Mouse (Mus musculus): ENCODE results near the gene Tmem178.

Gene Tmem178

GRCm38 (mm10) chr17:80944530-80945198, at the start of gene Tmem178:
Gene Tmem178 (plus strand): TSS chr17:80944632.
- no peak for DNase-seq (ENCODE audit: low read depth)

GRCm38 (mm10) chr17:80896481-80896880, 48.0 kb upstream of the Tmem178 start:
- DNase-seq (ENCODE audit: low read depth) = no peak

DNA sequence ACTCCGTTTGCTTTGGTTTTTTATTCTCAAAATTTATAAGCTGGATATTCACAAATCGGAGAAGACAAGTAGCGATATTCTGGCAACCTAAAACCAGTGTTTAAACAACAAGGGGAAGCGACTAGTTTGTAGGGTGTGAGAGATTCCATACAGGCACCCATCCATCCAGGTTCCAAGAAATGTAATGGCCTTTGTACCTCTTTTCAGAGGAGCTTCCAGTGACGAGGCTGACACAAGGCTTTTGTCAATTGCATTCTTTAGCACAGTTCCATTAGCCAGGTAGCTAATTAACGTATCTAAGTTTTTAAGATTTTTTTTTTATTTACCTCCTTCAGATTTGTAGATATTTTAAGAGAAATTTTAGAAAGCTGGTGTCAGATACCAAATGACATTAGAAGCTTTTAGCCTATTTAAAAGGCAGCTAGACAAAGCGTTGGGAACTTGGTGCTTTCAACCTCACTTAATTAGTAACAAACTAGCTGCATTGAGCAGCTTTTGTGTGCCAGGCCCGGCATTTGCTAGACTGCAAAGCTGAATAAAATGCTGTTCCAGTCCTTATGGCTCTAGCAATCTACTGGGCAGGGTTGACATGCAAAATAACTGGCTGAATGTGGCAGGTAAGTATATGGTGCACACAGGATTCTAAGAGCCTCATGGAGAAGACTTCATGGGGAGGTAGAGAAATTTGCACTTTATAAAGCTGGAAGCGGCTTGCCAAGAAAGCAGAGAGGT, 46.6 kb upstream of the Tmem178 start:
- no peak for DNase-seq (ENCODE audit: low read depth)

DNA sequence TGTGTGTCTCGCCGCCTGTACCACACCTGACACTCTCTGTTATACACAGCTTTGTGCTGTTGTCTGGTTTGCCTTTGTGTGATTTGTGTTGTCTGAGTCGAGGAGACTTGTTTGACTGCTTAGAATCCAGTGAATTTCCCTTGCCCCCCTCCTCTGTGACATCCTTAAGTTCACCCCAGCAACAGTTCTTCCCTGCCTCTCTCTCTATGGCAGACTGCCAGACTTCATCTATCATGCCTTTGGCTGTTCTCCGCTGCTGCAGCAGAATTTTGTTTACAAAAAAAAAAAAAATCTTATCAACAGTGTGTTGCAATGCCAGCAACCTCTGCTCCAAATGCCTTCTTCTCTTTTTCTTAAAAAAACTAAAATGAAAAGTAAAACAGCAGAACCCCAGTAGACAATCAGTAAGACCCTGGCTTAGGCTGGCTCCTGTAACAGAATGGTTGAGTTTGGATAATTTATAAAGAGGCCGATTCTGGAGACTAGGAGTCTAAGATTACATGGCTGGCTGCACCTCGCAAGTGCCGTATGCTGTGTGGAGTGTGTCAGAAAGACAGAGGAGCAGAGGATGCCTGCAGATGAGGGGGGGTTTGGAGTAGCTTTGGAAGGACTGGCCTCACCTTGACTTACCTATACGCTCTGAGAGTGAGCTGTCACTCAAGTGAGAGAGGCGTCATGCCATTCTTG, 44.8 kb upstream of the Tmem178 start:
- no peak for DNase-seq (ENCODE audit: low read depth)

DNA sequence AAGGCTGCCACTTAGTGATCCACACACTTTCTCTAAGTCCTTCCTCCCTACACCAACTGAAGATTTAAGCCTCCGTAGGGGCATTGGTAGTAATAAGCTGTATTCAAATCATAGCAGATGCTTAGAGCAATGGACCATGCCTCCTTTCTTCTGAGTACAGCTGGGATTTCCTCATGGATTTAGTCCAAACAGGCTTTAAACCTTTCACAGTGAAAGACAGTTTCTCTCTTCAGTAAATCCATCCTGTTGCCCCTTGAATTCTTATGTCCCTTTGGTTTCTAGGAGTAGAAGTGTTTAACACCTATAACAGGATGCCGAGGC, 44.3 kb upstream of the Tmem178 start:
- no peak for DNase-seq (ENCODE audit: low read depth)

DNA sequence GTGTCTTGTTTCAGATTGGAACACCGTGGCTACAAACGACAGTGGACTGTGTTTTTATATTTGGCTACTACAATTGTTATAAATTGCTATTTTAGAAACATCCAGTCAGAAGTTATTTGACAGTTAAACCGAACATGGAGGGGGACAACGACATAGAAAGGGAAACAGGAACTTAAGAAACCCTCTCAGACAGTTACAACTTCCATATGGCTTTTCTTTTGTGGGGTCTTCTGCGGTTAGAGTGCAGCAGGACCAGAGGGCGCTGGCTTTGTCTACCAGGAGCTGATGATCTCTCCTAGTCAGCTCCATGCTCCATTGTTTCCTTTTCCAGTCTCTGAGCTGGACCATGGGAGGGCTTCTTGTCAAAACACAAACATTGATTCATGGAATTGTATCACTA, 42.5 kb upstream of the Tmem178 start:
- no peak for DNase-seq (ENCODE audit: low read depth)

DNA sequence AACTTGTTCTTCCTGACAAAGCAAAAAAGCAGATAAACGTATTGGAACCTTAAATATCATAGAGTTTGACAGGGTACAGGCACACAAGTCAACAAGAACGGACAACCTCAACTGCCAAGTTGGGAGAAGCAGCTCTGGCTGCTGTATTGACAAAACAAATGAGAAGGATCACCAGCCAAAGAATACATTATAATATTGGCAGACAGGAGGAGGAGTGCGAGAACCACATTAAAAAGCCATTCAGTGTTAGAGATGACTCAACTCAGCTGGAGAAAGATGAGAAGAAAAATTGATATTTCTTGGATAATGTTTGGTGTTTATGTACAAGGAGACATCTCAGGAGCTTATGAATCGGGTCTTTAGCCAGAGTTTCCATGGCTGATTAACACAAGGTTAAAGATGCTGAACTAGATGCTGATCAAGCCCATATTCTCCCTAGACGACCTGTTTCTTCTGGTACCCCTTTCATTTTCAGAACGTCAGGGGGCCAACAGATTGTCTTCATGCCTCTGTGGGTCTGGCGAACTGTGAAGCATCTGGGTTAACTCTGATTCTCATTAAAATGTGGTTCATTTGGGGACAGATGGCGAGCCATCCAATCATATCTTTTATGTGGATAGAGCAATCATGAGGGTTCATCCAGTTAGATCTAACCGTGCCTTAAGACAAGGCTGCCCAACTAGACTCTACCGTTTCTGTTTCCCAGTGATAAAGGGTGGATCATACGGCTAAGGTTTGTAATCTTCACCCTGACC, 41.1 kb upstream of the Tmem178 start:
- DNase-seq (ENCODE audit: low read depth) = no peak

- no peak for DNase-seq (ENCODE audit: low read depth)
Observed at GRCm38 (mm10) chr17:80904061-80904460, 40.4 kb upstream of the Tmem178 start.

DNA sequence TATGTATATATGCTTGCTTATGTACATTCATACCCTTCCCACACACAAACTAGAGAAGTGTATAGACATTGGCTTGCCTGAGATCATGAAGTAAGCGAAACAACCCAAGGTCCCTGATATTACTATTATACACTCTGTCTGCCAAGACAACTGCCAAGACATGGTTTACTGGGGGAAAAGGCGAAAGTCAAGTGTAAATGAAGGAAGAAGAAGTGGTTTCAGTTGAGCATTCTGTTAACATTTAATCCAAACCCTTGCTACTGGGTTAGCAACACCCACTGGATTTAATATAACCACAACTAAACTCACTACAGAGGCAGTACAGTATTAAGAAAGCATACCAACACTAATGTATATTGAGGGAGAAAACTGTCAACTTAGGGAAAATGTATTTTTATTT, 28.8 kb upstream of the Tmem178 start:
- DNase-seq (ENCODE audit: low read depth) = no peak

DNA sequence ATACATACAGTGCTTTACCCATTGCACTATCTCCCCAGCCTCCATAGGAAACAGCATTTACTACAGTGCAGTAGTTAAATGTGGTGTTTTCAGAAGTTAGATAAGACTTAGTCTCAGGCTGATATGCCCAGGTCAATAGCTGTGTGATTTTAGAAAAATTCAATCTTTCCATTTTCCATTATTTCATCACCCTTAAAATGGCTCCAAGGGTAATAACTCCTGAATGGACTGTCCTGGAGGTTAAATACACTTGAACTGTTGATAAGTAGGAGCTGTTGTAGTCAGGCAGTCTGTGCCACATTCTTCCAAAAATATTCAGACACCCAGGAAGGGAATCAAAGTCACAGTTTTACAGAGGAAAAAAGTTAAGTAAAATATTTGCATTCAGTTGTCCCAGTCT, 25.2 kb upstream of the Tmem178 start:
- no peak for DNase-seq (ENCODE audit: low read depth)

DNA sequence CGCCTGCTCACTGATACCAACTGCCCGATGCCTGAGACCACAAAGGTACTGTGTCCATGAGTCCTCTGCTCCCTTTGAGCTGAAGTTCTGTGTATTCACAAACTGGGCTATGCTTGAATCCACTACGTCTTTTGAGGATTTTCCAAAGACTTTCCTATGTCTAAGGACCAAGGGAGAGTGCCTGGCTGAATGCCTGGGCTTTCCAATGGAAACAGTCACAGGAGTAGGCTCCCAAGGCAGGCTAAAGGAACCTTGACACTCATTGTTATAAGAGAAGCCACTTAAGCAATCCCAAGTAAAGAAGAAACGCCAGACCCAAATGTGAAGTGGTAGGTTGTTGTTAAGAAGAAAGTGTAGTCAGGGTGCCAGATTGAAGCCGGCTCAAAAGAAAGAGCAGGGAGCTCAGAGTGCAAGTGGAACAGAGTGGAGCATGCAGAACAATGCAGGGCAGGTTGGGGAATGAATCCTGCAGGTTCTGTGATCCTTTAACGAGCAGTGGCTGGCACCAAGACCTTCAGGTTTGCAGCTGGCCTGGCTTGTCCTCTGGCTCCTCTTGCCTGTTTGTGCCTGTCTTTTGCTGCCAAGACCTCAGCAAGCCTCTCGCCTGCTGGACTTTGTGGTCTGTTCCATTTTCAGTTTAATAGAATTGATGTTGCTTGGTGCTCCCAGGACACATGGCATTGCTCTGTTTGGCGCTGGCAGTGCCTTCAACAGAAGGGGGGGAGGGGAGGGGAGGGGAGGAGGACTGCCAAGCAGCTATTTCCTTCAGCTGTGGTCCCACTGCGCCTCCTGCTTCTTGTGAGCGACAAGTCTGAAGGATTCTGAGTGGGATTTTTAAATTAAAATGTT, 22.9 kb upstream of the Tmem178 start:
- DNase-seq (ENCODE audit: low read depth) = no peak

GRCm38 (mm10) chr17:80925554-80925953, 18.9 kb upstream of the Tmem178 start:
- no peak for DNase-seq (ENCODE audit: low read depth)

GRCm38 (mm10) chr17:80927151-80927550, 17.3 kb upstream of the Tmem178 start:
- DNase-seq (ENCODE audit: low read depth) = no peak

- no peak for DNase-seq (ENCODE audit: low read depth)
Observed at GRCm38 (mm10) chr17:80932716-80933115, 11.7 kb upstream of the Tmem178 start.

- DNase-seq (ENCODE audit: low read depth) = no peak
Observed at GRCm38 (mm10) chr17:80933401-80934029, 10.9 kb upstream of the Tmem178 start.

GRCm38 (mm10) chr17:80935807-80936519, 8.5 kb upstream of the Tmem178 start:
- DNase-seq (ENCODE audit: low read depth) = no peak

DNA sequence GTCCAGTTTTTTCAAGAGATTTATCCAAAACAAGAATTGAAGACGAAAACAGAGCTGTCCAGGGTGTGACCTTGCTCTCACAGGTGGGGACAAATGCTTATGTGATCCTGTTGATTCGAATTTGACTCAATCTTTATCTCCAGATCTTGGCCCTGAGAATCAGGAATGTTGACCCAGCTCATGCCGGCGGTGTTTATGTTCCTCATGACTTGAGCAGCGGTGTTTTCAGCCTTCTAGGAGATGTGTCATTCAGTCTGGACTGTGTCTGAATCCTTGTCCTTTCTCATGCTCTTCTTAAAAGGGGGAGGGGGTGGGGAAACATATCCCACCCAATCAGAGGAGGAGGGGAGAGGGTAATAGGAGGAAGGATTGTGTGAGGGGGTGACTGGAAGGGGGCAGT, 7.9 kb upstream of the Tmem178 start:
- DNase-seq (ENCODE audit: low read depth) = no peak

DNA sequence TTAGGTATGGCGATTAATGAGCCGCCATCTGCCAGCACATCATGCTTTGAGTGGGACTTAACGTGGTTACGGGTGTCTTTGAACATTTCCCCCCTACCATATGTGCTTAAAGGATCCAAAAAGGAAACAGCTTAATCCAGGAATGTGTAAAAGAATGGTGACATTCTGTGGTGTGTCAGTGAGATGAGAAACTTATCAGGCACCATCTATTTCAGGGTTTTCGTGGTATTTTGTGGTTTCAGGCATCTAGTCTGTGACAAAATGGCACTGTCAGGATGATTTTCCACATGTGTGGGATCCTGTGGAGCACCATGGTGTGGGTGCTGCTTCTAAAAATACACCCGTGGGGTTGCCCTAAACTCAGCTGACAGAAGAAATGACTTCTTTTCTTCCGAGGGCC, 4.6 kb upstream of the Tmem178 start:
- DNase-seq (ENCODE audit: low read depth) = no peak

DNA sequence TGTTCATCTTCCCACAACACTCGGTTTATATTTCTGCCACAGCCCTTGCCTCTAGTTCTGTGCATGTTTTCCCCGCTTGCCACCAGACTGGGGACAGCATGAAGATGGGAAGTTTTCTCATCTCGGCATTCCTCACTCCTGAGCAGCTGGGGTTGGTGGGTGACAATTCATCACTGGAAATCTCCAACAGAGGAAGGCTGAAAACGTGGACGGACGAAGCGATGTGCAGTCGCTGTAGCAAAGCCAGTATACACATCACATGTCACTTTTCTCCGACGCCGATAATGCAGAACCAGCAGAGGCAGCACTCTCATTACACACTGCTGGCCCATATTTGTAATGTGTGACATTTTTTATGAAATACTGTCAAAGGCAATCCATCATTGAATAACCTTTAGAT, 2.6 kb upstream of the Tmem178 start:
- DNase-seq (ENCODE audit: low read depth) = no peak

DNA sequence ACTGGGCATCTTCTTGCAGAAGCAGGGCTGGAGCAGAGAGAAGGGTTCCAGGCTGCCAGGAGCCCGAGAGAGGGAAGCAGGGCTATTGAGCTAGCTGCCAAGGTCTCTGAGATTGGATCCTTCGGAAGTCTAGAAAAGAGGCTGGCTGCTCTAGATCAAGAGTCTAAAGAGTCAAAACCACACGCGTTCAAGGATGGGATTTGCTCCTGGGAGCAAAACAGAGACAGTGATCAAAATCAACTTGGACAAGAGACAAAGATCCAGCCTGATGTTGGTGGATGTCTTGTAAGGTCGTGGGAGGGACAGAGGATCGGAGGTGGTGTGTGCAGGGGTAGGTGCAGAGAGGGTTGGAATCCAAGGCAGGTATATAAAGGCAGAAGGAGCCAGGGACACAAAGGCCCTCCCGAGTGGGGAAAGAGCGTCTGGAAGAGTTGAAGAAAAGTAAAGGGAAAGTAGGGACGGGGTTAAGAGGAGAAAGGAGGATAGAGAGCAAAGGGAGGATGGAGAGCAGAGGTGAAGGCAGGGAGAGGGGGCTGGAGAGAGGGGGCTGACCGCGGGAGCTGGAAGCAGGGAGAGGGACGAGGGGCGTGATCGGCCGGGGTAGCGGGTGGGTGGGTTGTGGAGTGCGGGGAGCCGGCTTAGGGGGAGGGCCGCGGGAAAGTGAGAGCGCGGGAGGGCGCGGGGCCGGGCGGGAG, 450 bp upstream of the Tmem178 start:
- DNase-seq (ENCODE audit: low read depth) = no peak

Data from c-Kit-positive CD71-negative TER-119-negative erythroid progenitor cells, embryonic 14.5 days (primary cell).